Mouse (Mus musculus) ES-Bruce4 (cell line): ENCODE results near the gene Tada1.

Source experiments
- CTCF ChIP-seq: IDR thresholded peaks from one replicate; pipeline ENCODE4 v1.8.1; 2011; ENCODE audit warnings: low read depth, low read length
- EP300 ChIP-seq: IDR thresholded peaks from 2 replicates; pipeline ENCODE4 v1.6.1; 2011; ENCODE audit warnings: low read depth, low read length; ENCODE audit not compliant: insufficient read depth
- POLR2A ChIP-seq: IDR thresholded peaks from one replicate; pipeline ENCODE4 v1.8.1; 2011; ENCODE audit warnings: low read length; ENCODE audit not compliant: insufficient read depth

DNA sequence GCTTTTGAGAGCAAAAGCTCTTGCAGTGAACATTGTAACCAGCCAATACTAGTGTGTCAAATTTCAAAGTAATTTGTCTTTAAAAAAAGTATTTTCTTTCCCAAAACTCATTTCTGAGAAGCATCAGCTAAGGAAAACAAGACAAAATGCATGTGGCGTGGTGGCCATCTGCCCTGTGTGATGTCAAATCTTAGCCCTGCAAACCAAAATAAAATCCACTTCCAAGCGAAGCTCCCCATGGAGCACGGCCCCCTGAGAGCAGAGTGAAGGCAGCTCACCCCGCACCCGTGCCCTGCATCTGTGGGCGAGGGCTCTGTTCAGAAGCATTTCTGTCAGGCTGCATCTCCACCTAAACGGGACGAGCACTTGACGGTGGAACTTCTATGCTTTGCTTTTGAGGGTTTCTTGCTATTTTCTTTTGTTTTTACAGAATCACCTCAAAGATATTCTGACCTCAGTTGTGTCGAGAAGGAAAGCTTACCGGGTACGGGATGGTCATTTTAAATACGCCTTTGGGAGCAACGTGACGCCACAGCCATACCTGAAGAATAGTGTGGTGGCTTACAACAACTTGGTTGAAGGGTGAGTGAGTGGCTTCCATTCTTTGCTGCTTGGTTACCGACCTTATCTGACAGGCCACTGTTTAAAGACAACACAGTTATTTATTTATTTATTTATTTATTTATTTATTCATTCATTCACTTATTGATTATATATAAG lies 10.7 kb downstream of the Tada1 start:
- TF ChIP-seq CTCF: no peak
- no peak for TF ChIP-seq POLR2A
- no peak for TF ChIP-seq EP300
